Mouse (Mus musculus) hindbrain, embryonic 16.5 days (tissue): ENCODE data around the gene Hmx3. TPM values are rescaled to one million over a fixed set of nuclear protein-coding genes. Genes with fewer than 3 reads are reported as not detected.

Experiments
- ATAC-seq: fragments of 200-750 bp; cut with Nextera tagmentation; 2 replicates; pipeline ENCODE4 v1.8.0; 2017; ENCODE audit warnings: moderate TSS enrichment, moderate library complexity
- H3K27ac ChIP-seq: fragments of 300-500 bp; sonication (generic); 2 replicates; pipeline ENCODE4 v1.5.1; 2014; ENCODE audit warnings: low read depth, mild to moderate bottlenecking, control low read depth, low read length, moderate library complexity
- H3K27me3 ChIP-seq: fragments of 300-500 bp; sonication (generic); replicated peaks from 2 replicates; pipeline ENCODE4 v1.6.1; 2014; ENCODE audit warnings: low read length; ENCODE audit not compliant: control insufficient read depth, insufficient read depth
- H3K36me3 ChIP-seq: fragments of 300-500 bp; sonication (generic); 2 replicates; pipeline ENCODE4 v1.6.1; 2014; ENCODE audit warnings: mild to moderate bottlenecking, low read length, moderate library complexity, mixed read lengths; ENCODE audit not compliant: control insufficient read depth, insufficient read depth
- H3K4me1 ChIP-seq: fragments of 300-500 bp; sonication (generic); 2 replicates; pipeline ENCODE4 v1.6.1; 2014; ENCODE audit warnings: low read depth, low read length; ENCODE audit not compliant: control insufficient read depth, insufficient read depth
- H3K4me2 ChIP-seq: fragments of 300-500 bp; sonication (generic); 2 replicates; pipeline ENCODE4 v1.6.1; 2014; ENCODE audit warnings: mild to moderate bottlenecking, low read length, control low read depth, moderate library complexity
- H3K4me3 ChIP-seq: fragments of 300-500 bp; sonication (generic); 2 replicates; pipeline ENCODE4 v1.5.1; 2014; ENCODE audit warnings: mild to moderate bottlenecking, low read length, control low read depth, moderate library complexity
- H3K9ac ChIP-seq: fragments of 300-500 bp; sonication (generic); 2 replicates; pipeline ENCODE4 v1.6.1; 2014; ENCODE audit warnings: low read depth, mild to moderate bottlenecking, control low read depth, low read length, moderate library complexity
- H3K9me3 ChIP-seq: fragments of 300-500 bp; sonication (generic); 2 replicates; pipeline ENCODE4 v1.6.1; 2014; ENCODE audit warnings: mild to moderate bottlenecking, low read length, moderate library complexity; ENCODE audit not compliant: control insufficient read depth
- WGBS: fragments of 180-500 bp; shearing (Covaris S2); extraction: QIAGEN DNeasy Blood & Tissue Kit; methylation state at CpG from one replicate; pipeline ENCODE4 v1.1.7; 2014; 5-methylcytosine and 5-hydroxymethylcytosine counted together
- polyA plus RNA-seq: library from polyadenylated mRNA; unstranded; fragments of >200 nt; fragmentation: Nextera tagmentation; extraction: Ambion mirVana; gene quantifications from 2 replicates; pipeline ENCODE4 v1.2.1, GENCODE M21; 2015

Hmx3 gene
- 0.84 and 0.99 TPM in 2 replicates for polyA plus RNA-seq

DNA sequence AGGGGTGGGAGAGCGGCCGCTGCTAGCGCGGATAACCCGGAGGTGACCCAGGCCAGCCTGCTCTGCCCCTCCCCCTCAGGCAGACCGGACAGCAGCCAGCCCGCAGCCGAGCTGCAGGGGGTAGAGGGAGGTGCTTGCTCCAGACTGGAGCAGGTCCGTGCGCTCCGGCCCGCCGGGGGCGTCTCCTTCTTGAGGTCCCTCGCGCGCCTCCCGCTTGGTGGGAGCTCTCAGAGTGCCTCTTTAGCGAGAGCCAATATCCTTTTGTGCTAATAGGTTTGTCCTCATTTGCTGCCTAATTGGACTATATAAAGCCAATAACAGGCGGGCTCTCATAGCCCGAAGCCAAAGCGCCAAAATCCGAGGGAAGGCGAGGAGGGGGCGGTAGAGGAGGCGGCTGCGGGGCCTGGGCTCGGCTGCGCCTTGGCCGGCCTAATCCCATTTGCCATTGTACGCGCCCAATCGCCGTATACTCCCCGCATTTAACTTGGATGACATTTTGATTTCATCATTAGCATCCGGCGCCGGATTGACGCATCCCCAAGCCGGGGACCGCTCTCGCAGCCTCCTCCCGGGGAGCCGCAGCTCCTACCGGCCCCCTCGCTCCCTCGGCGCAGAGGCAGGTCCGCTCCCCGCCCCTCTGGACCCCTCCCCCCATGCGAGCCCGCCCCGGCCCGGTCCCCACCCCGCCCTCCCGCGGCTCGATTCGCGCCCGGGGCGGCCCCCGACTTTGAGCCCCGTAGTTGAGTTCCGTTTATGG, at the start of gene Hmx3:
TSS of gene Hmx3 (plus strand) at position 753 of the 757 bp plus-strand sequence.
- peak within 1 kb of the TSS; percentile 53 for H3K4me2 ChIP-seq
- no peak within 1 kb of the TSS for H3K27ac ChIP-seq
- H3K36me3 ChIP-seq: no peaks in the 10 kb centered on the region
- WGBS: under 1% methylated on average over 48 of the region's 65 CpGs
- H3K4me1 ChIP-seq: peaks cover 15% of the 10 kb centered on the region
- H3K9me3 ChIP-seq: no peaks in the 10 kb centered on the region
- H3K9ac ChIP-seq: peak within 1 kb of the TSS; percentile 18; the same call in 1 of the 2 replicates
- H3K4me3 ChIP-seq: peak within 1 kb of the TSS; percentile 34
- ATAC-seq: 0 out of 2 replicates have a peak, but pooled peaks have one; percentile 14
- H3K27me3 ChIP-seq: peaks cover 70% of the 10 kb centered on the region

DNA sequence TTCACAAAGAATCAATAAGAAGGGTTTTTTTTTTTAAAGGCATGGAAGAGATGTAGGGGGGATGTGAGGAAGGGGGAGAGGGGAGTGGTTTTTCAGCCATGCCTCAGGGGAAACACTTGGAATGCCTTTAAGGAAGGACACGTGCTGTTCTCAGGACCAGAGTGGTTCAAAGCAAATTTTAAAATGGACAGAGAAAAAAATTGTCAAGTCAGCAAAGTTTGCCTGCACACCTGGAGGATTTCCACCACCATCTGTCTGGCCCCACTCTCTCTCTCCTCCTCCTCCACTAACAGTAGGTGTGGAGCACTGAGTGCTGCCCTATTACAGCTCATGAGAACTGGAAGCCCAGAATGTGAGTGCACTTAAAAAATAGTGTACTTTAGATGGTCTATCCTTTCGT, 38.9 kb upstream of the Hmx3 start:
- Histone ChIP-seq H3K27me3 (no peaks in the 10 kb centered on the region), H3K9ac (no peak overlapping the region), H3K4me2 (no peak overlapping the region), H3K9me3 (no peaks in the 10 kb centered on the region), H3K36me3 (no peaks in the 10 kb centered on the region), H3K4me3 (no peak overlapping the region), H3K4me1 (no peaks in the 10 kb centered on the region), H3K27ac (no peak overlapping the region)
- 91% methylated on average over 2 of the region's 2 CpGs for WGBS
- no peak for ATAC-seq

DNA sequence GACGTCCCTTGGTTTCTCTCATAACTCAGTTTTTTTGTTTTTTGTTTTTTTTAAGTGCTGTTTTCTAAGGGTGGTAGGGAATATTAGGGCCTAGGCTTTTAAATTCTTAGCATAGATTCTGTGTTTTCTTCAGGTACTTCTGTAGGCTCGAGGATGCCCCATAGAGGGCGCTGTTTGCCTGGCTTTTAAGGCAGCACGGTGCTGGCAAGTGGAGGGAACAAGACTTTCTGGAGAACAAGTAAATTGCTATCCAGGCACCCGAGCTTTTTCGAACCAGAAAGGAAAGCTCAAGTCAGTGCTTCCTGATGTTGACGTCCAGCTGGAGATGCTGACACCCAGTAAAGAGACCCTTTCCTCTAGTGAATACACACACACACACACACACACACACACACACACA, 2.7 kb upstream of the Hmx3 start:
- H3K9ac ChIP-seq: no peak overlapping the region
- H3K27ac ChIP-seq: no peak overlapping the region
- no peak overlapping the region for H3K4me3 ChIP-seq
- H3K4me2 ChIP-seq: no peak overlapping the region
- H3K27me3 ChIP-seq: peaks cover 51% of the 10 kb centered on the region
- no peaks in the 10 kb centered on the region for H3K9me3 ChIP-seq
- peak; percentile 69 for ATAC-seq
- under 1% methylated on average over 7 of the region's 7 CpGs for WGBS
- H3K4me1 ChIP-seq: peaks cover 15% of the 10 kb centered on the region
- no peaks in the 10 kb centered on the region for H3K36me3 ChIP-seq

- WGBS: under 1% methylated on average over 41 of the region's 41 CpGs
- Histone ChIP-seq H3K9me3 (no peaks in the 10 kb centered on the region), H3K27ac (no peak overlapping the region), H3K4me1 (peaks cover 15% of the 10 kb centered on the region), H3K36me3 (no peaks in the 10 kb centered on the region), H3K4me2 (peak overlapping the region; percentile 53), H3K9ac (no peak overlapping the region; the same call in 1 of the 2 replicates), H3K4me3 (peak overlapping the region; percentile 34), H3K27me3 (peaks cover 61% of the 10 kb centered on the region)
- ATAC-seq: no peak
Observed at GRCm38 (mm10) chr7:131541184-131542114, 1.2 kb upstream of the Hmx3 start.

GRCm38 (mm10) chr7:131542872-131543622, 380 bp downstream of the Hmx3 start:
- Histone ChIP-seq H3K27me3 (peaks cover 73% of the 10 kb centered on the region), H3K9ac (peak overlapping the region; percentile 18; the same call in 1 of the 2 replicates), H3K4me1 (peaks cover 15% of the 10 kb centered on the region), H3K27ac (no peak overlapping the region), H3K36me3 (no peaks in the 10 kb centered on the region), H3K4me2 (peak overlapping the region; percentile 53), H3K9me3 (no peaks in the 10 kb centered on the region), H3K4me3 (peak overlapping the region; percentile 34)
- no peak for ATAC-seq
- WGBS: 1% methylated on average over 52 of the region's 71 CpGs

DNA sequence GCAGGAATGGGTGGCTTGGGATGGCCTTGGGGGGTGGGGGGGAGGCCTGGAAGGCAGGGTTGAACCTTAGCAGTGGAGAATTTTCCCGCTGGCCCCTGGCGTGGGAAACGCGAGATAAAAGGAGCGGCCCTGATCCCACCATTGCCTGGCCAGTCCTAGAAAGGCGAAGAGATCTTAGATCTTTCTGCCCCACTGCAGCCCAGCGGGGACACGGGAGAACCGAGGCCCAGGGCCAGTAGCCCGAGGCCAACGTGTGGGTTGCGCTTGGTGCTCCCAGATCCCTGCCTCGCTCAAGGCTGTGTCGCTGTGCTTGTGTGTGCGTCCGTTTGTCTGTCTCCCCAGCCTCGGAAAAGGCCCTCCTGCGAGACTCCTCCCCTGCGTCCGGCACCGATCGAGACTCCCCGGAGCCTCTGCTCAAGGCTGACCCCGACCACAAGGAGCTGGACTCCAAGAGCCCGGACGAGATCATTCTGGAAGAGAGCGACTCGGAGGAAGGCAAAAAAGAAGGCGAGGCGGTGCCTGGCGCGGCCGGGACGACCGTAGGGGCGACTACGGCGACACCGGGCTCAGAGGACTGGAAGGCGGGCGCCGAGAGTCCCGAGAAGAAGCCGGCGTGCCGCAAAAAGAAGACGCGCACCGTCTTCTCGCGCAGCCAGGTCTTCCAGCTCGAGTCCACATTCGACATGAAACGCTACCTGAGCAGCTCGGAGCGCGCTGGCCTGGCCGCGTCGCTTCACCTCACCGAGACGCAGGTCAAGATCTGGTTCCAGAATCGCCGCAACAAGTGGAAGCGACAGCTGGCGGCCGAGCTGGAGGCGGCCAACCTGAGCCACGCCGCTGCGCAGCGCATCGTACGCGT, 1.2 kb downstream of the Hmx3 start:
- Histone ChIP-seq H3K27ac (no peak overlapping the region), H3K9me3 (no peaks in the 10 kb centered on the region), H3K27me3 (peaks cover 73% of the 10 kb centered on the region), H3K4me1 (peaks cover 15% of the 10 kb centered on the region), H3K4me2 (peak overlapping the region; percentile 53), H3K4me3 (peak overlapping the region; percentile 34), H3K9ac (no peak overlapping the region), H3K36me3 (no peaks in the 10 kb centered on the region)
- under 1% methylated on average over 66 of the region's 75 CpGs for WGBS
- ATAC-seq: no peak

- H3K9ac ChIP-seq: no peak overlapping the region
- no peak overlapping the region for H3K27ac ChIP-seq
- H3K4me3 ChIP-seq: no peak overlapping the region
- ATAC-seq: no peak
- H3K27me3 ChIP-seq: peaks cover 71% of the 10 kb centered on the region
- 1% methylated on average over 5 of the region's 5 CpGs for WGBS
- no peak overlapping the region for H3K4me2 ChIP-seq
- peaks cover 15% of the 10 kb centered on the region for H3K4me1 ChIP-seq
- H3K9me3 ChIP-seq: no peaks in the 10 kb centered on the region
- no peaks in the 10 kb centered on the region for H3K36me3 ChIP-seq
Observed at GRCm38 (mm10) chr7:131544871-131545270, 2.2 kb downstream of the Hmx3 start.

DNA sequence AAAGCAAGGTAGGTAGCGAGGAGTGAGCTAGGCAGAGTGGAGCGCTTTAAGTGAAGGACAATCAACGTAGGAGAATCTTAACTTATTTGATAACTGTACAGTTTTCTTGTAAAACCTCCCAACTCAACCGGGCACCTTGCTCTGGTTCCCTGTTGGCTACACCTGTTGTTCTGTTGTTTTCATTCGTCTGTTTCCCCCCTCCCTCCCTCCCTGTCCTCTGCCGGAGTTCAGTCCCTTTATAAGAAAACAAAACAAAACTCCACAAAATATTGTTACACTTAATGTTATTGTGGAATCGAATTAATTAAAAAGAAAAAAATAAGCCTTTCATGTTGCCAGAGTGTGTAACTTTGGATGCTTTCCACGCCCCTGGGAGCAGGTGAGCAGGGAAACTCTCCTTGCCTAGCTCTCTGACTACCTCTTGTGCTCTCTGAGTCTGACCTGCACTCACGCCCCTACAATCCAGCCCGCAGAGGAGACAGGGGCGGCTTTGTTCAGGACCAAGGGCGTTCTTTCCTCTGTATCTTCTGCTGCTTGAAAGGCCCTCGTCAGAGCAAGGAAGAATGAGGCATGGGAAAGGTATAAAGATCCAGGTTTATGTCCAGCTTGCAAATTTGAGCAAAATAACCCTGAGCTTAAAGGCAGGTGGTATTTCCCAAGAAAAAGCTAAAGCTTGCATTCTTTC, 3.2 kb downstream of the Hmx3 start:
- Histone ChIP-seq H3K9ac (no peak overlapping the region), H3K4me1 (peaks cover 15% of the 10 kb centered on the region), H3K9me3 (no peaks in the 10 kb centered on the region), H3K36me3 (no peaks in the 10 kb centered on the region), H3K27ac (no peak overlapping the region), H3K4me2 (no peak overlapping the region), H3K4me3 (no peak overlapping the region), H3K27me3 (peaks cover 66% of the 10 kb centered on the region)
- 2% methylated on average over 13 of the region's 13 CpGs for whole genome bisulfite sequencing
- ATAC-seq: no peak
